Mouse (Mus musculus) adrenal gland, postnatal 4 days (tissue): ENCODE measurements at regions not wholly inside any gene's neighbourhood (a gene's known extent, or its start where the extent isn't known, plus 50 kb on each side); places are given as distances from the start of the nearest gene placed in this dataset.

ENCODE experiments used
- DNase-seq, 2 experiments: peaks; one replicate each; pipeline ENCODE4 v3.0.0; 2021 to 2022; ENCODE audit warnings: low spot score in 2 of 2, mixed read lengths in 2 of 2

GRCm38 (mm10) chr19:18444324-18444723 is 187.3 kb downstream of the Ostf1 start:
- no peak for DNase-seq

GRCm38 (mm10) chr19:18436351-18436750 is 195.3 kb downstream of the Ostf1 start:
- no peak for DNase-seq

- DNase-seq, result peak in 1 of 2 experiments; percentile 7
These were observed 211.2 kb downstream of the Ostf1 start for GRCm38 (mm10) chr19:18420381-18420785.

GRCm38 (mm10) chr19:18418548-18418947 is 213.1 kb downstream of the Ostf1 start:
- no peak for DNase-seq

GRCm38 (mm10) chr19:18377466-18378089 is 254.0 kb downstream of the Ostf1 start:
- DNase-seq, result no peak

GRCm38 (mm10) chr19:18368612-18369011 is 263.0 kb downstream of the Ostf1 start:
- DNase-seq, result no peak

GRCm38 (mm10) chr19:18353960-18354359 is 277.7 kb downstream of the Ostf1 start:
- DNase-seq, result no peak

GRCm38 (mm10) chr19:18345735-18346134 is 285.9 kb downstream of the Ostf1 start:
- DNase-seq, result no peak

- no peak for DNase-seq
These were observed 288.0 kb downstream of the Ostf1 start for GRCm38 (mm10) chr19:18343647-18344046.

- DNase-seq, result no peak
These were observed 288.6 kb downstream of the Ostf1 start for GRCm38 (mm10) chr19:18343003-18343402.

- DNase-seq, result no peak
These were observed 293.6 kb downstream of the Ostf1 start for GRCm38 (mm10) chr19:18337819-18338555.

- DNase-seq, result no peak
These were observed 295.0 kb downstream of the Ostf1 start for GRCm38 (mm10) chr19:18336637-18337036.

- DNase-seq, result no peak
These were observed 297.0 kb downstream of the Ostf1 start for GRCm38 (mm10) chr19:18334639-18335038.

GRCm38 (mm10) chr19:18331811-18332210 is 299.8 kb downstream of the Ostf1 start:
- no peak for DNase-seq

- no peak for DNase-seq
These were observed 302.2 kb downstream of the Ostf1 start for GRCm38 (mm10) chr19:18329421-18329820.

GRCm38 (mm10) chr19:18318391-18318944 is 313.2 kb downstream of the Ostf1 start:
- no peak for DNase-seq

- no peak for DNase-seq
These were observed 358.2 kb downstream of the Ostf1 start for GRCm38 (mm10) chr19:18273415-18273814.

- DNase-seq, result no peak
These were observed 376.4 kb downstream of the Ostf1 start for GRCm38 (mm10) chr19:18255074-18255684.

GRCm38 (mm10) chr19:18253333-18253732 is 378.3 kb downstream of the Ostf1 start:
- DNase-seq, result no peak
